Mouse (Mus musculus): ENCODE measurements around the gene Rfx4.

- TF ChIP-seq CTCF (IDR thresholded peaks at IDR 0.05): 0 out of 2 replicates have a peak, but pooled peaks have one; percentile 12
- no peak for TF ChIP-seq POLR2A (IDR thresholded peaks at IDR 0.05; ENCODE audit: insufficient read depth, low read depth, low read length)
Measured at GRCm38 (mm10) chr10:84711940-84712339, 43.9 kb upstream of the Rfx4 start.

Data from heart, adult 2 months (tissue).